Mouse (Mus musculus): ENCODE data around the gene Lmo4. TPM values are rescaled to one million over a fixed set of nuclear protein-coding genes. Genes with fewer than 3 reads are reported as not detected.

Gene Lmo4
- polyA plus RNA-seq, 1 experiment = 44.2 TPM

DNA sequence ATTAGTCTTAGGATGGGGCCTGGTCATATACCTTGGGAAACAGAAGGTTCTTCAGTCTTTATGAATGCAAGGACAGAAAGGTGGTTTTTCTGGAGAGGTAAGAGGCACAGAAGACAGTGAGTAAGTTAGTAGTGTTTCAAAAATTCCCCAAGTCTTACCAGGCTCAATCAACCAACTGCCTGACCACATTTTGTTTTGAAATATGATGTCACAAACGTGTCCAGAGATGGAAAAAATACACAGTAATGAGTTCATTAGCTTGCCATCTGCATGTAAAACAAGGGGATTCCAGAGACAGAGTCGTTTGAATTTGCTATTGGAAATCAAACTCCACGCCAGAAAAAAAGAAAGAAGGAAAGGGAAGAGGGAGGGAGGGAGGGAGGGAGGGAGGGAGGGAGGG is 26.1 kb downstream of the Lmo4 start:
- Histone ChIP-seq H3K4me3 (replicated peaks) (no peak overlapping the region), H3K9me3 (0 out of 2 replicates have a peak, but pooled peaks cover 3% of the 10 kb centered on the region), H3K27me3 (replicated peaks) (peaks cover 2% of the 10 kb centered on the region), H3K36me3 (replicated peaks; ENCODE audit: low read length) (no peaks in the 10 kb centered on the region), H3K4me1 (0 out of 2 replicates have a peak, but pooled peaks cover 2% of the 10 kb centered on the region)
- TF ChIP-seq FLI1 (IDR thresholded peaks at IDR 0.05; ENCODE audit: low read length) (no peak), GATA1 (IDR thresholded peaks at IDR 0.05; ENCODE audit: borderline replicate concordance, low read length) (no peak)

DNA sequence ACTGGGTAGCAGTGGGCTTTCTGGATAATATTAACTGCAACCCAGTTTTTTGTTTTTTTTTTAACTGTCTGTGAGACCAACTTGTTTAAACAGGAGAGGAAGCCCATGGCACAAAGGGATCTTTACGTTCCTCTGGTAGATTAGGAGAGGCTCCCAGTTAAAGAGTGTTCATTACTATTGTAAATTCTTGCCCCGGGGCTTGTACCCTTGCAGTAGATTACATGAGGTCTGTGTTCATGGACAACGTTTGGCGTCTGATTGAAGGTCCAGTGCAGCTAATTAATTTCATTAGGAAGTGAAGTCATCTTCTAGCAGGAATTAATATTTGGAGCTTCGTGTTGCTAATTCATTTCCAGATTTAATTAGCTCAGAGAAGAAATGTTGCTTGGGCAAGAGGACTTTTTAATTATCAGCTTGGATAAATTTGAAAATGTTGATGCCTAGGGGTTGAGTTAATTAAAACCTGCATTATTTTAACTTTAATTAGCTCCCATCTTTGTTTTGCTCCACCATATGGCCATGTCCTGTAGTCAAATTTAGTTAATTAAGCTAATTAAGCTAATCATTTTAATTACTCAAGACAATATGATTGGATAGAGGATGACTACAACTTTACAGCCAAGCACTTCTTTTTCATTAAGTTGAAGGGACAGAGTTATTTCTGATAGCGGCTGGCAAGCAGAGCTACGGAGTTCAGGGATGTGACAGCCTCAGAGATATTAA is 31.0 kb downstream of the Lmo4 start:
- Histone ChIP-seq H3K4me3 (replicated peaks) (no peak overlapping the region), H3K9me3 (peaks cover 22% of the 10 kb centered on the region)
- no peak for TF ChIP-seq GATA1 (IDR thresholded peaks at IDR 0.05; ENCODE audit: borderline replicate concordance, low read length)
- TF ChIP-seq FLI1 (IDR thresholded peaks at IDR 0.05; ENCODE audit: low read length) = no peak

GRCm38 (mm10) chr3:144173138-144173537 is 31.9 kb downstream of the Lmo4 start:
- no peaks in the 10 kb centered on the region for H3K36me3 ChIP-seq (replicated peaks; ENCODE audit: low read length)
- peaks cover 6% of the 10 kb centered on the region; the same call in 1 of the 2 replicates for H3K4me1 ChIP-seq
- H3K4me3 ChIP-seq (replicated peaks) = no peak overlapping the region
- TF ChIP-seq FLI1 (IDR thresholded peaks at IDR 0.05; ENCODE audit: low read length) (no peak), GATA1 (IDR thresholded peaks at IDR 0.05; ENCODE audit: borderline replicate concordance, low read length) (no peak)
- H3K9me3 ChIP-seq = peaks cover 27% of the 10 kb centered on the region
- H3K27me3 ChIP-seq (replicated peaks) = peaks cover 2% of the 10 kb centered on the region

More for the DNA sequence above, 31.0 kb downstream of the Lmo4 start:
- peaks cover 6% of the 10 kb centered on the region; the same call in 1 of the 2 replicates for H3K4me1 ChIP-seq
- no peaks in the 10 kb centered on the region for H3K36me3 ChIP-seq (replicated peaks; ENCODE audit: low read length)
- H3K27me3 ChIP-seq (replicated peaks) = peaks cover 2% of the 10 kb centered on the region

DNA sequence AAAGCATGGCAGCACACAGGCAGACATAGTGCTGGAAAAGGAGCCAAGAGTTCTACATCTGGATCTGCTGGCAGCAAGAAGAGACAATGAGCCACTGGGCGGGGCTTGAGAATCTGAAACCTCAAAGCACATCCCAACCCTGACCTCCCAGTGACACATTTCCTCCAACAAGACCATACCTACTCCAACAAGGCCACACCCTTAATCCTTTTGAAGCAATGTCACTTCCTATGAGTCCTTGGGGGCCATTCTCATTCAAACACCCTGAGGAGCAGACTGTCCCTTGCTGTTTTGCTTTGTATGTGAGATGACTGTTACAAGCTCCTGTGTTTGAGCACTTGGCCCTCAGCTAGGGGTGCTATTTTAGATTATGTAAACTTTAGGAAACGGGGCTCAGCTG is 33.3 kb downstream of the Lmo4 start:
- Histone ChIP-seq H3K4me1 (peaks cover 4% of the 10 kb centered on the region; the same call in 1 of the 2 replicates), H3K36me3 (replicated peaks; ENCODE audit: low read length) (no peaks in the 10 kb centered on the region), H3K27me3 (replicated peaks) (peaks cover 2% of the 10 kb centered on the region), H3K9me3 (peaks cover 31% of the 10 kb centered on the region), H3K4me3 (replicated peaks) (no peak overlapping the region)
- no peak for TF ChIP-seq FLI1 (IDR thresholded peaks at IDR 0.05; ENCODE audit: low read length)
- TF ChIP-seq GATA1 (IDR thresholded peaks at IDR 0.05; ENCODE audit: borderline replicate concordance, low read length) = no peak

DNA sequence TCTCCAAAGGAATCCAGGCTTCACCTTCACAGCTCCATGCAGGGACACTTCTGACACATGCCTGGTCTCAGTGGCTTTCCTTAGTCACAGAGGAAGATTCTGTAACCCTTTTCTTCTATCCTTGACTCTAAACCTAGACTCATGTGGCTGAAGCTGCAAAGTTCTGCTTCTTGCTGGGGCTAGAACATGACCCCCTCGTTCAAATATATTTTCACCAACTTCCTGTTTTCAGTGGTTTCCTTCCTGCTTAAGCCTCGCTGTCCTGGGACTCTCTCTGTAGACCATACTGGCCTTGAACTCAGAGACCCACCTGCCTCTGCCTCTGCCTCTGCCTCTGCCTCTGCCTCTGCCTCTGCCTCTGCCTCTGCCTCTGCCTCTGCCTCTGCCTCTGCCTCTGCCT is 34.5 kb downstream of the Lmo4 start:
- no peak for TF ChIP-seq GATA1 (IDR thresholded peaks at IDR 0.05; ENCODE audit: borderline replicate concordance, low read length)
- TF ChIP-seq FLI1 (IDR thresholded peaks at IDR 0.05; ENCODE audit: low read length) = no peak
- Histone ChIP-seq H3K36me3 (replicated peaks; ENCODE audit: low read length) (no peaks in the 10 kb centered on the region), H3K4me1 (peaks cover 4% of the 10 kb centered on the region; the same call in 1 of the 2 replicates)

GRCm38 (mm10) chr3:144166439-144167155 is 38.4 kb downstream of the Lmo4 start:
- no peaks in the 10 kb centered on the region for H3K27me3 ChIP-seq (replicated peaks)
- no peak for TF ChIP-seq GATA1 (IDR thresholded peaks at IDR 0.05; ENCODE audit: borderline replicate concordance, low read length)
- no peak for TF ChIP-seq FLI1 (IDR thresholded peaks at IDR 0.05; ENCODE audit: low read length)
- no peaks in the 10 kb centered on the region for H3K36me3 ChIP-seq (replicated peaks; ENCODE audit: low read length)
- H3K9me3 ChIP-seq = peaks cover 32% of the 10 kb centered on the region
- peaks cover 4% of the 10 kb centered on the region; the same call in 1 of the 2 replicates for H3K4me1 ChIP-seq
- no peak overlapping the region for H3K4me3 ChIP-seq (replicated peaks)

More for the DNA sequence above, 34.5 kb downstream of the Lmo4 start:
- Histone ChIP-seq H3K9me3 (peaks cover 37% of the 10 kb centered on the region), H3K27me3 (replicated peaks) (no peaks in the 10 kb centered on the region), H3K4me3 (replicated peaks) (no peak overlapping the region)

- peaks cover 4% of the 10 kb centered on the region; the same call in 1 of the 2 replicates for H3K4me1 ChIP-seq
- H3K27me3 ChIP-seq (replicated peaks) = no peaks in the 10 kb centered on the region
- H3K36me3 ChIP-seq (replicated peaks; ENCODE audit: low read length) = no peaks in the 10 kb centered on the region
- TF ChIP-seq GATA1 (IDR thresholded peaks at IDR 0.05; ENCODE audit: borderline replicate concordance, low read length) = no peak
- no peak for TF ChIP-seq FLI1 (IDR thresholded peaks at IDR 0.05; ENCODE audit: low read length)
- H3K9me3 ChIP-seq = peaks cover 29% of the 10 kb centered on the region
- no peak overlapping the region for H3K4me3 ChIP-seq (replicated peaks)
Observed at GRCm38 (mm10) chr3:144165439-144165838, 39.6 kb downstream of the Lmo4 start.

GRCm38 (mm10) chr3:144164665-144165385 is 40.2 kb downstream of the Lmo4 start:
- peaks cover 29% of the 10 kb centered on the region for H3K9me3 ChIP-seq
- no peaks in the 10 kb centered on the region for H3K27me3 ChIP-seq (replicated peaks)
- TF ChIP-seq GATA1 (IDR thresholded peaks at IDR 0.05; ENCODE audit: borderline replicate concordance, low read length) (no peak), FLI1 (IDR thresholded peaks at IDR 0.05; ENCODE audit: low read length) (no peak)
- no peaks in the 10 kb centered on the region for H3K36me3 ChIP-seq (replicated peaks; ENCODE audit: low read length)
- peaks cover 4% of the 10 kb centered on the region; the same call in 1 of the 2 replicates for H3K4me1 ChIP-seq
- H3K4me3 ChIP-seq (replicated peaks) = no peak overlapping the region

- H3K4me1 ChIP-seq = no peaks in the 10 kb centered on the region
- H3K9me3 ChIP-seq = peaks cover 23% of the 10 kb centered on the region
- TF ChIP-seq GATA1 (IDR thresholded peaks at IDR 0.05; ENCODE audit: borderline replicate concordance, low read length) (no peak), FLI1 (IDR thresholded peaks at IDR 0.05; ENCODE audit: low read length) (no peak)
- no peaks in the 10 kb centered on the region for H3K27me3 ChIP-seq (replicated peaks)
- no peak overlapping the region for H3K4me3 ChIP-seq (replicated peaks)
- no peaks in the 10 kb centered on the region for H3K36me3 ChIP-seq (replicated peaks; ENCODE audit: low read length)
Observed at GRCm38 (mm10) chr3:144163718-144164117, 41.3 kb downstream of the Lmo4 start.

Data from megakaryocyte, embryonic 14.5 days (primary cell).